Mouse (Mus musculus) embryonic facial prominence, embryonic 10.5 days (tissue): ENCODE data around the gene Fam221a. TPM values are rescaled to one million over a fixed set of nuclear protein-coding genes. Genes with fewer than 3 reads are reported as not detected.
"Not testable (repeated sequence)": the region's sequence is repeated elsewhere in the genome, so short reads cannot be mapped to it uniquely, and the experiment has no call there.

Experiments used
- DNase-seq: peaks from one replicate; pipeline ENCODE4 v3.0.0-alpha.2; 2017; ENCODE audit warnings: low spot score
- H3K27ac ChIP-seq: fragments of 300-500 bp; sonication (generic); replicated peaks from 2 replicates; pipeline ENCODE4 v1.5.1; 2016; ENCODE audit warnings: mild to moderate bottlenecking
- H3K27me3 ChIP-seq: fragments of 300-500 bp; sonication (generic); replicated peaks from 2 replicates; pipeline ENCODE4 v1.6.1; 2016; ENCODE audit warnings: low read depth, mild to moderate bottlenecking; ENCODE audit not compliant: poor library complexity, severe bottlenecking
- H3K36me3 ChIP-seq: fragments of 300-500 bp; sonication (generic); replicated peaks from 2 replicates; pipeline ENCODE4 v1.6.1; 2016; ENCODE audit warnings: mild to moderate bottlenecking, moderate library complexity
- H3K4me1 ChIP-seq: fragments of 300-500 bp; sonication (generic); 2 replicates; pipeline ENCODE4 v1.6.1; 2016
- H3K4me3 ChIP-seq: fragments of 300-500 bp; sonication (generic); 2 replicates; pipeline ENCODE4 v1.5.1; 2016; ENCODE audit warnings: mild to moderate bottlenecking, moderate library complexity
- H3K9me3 ChIP-seq: fragments of 300-500 bp; sonication (generic); 2 replicates; pipeline ENCODE4 v1.6.1; 2016; ENCODE audit warnings: mild to moderate bottlenecking
- WGBS: fragments of 180-500 bp; shearing (Covaris S2); methylation state at CpG from one replicate; pipeline ENCODE4 v1.1.7; 2016; 5-methylcytosine and 5-hydroxymethylcytosine counted together
- polyA plus RNA-seq: library from polyadenylated mRNA; unstranded; fragments of >200 nt; fragmentation: Nextera tagmentation; extraction: Ambion mirVana; gene quantifications from 2 replicates; pipeline ENCODE4 v1.2.1, GENCODE M21; 2016

Gene Fam221a
- polyA plus RNA-seq, 1 experiment from 2014 or later: 4.1 TPM

- no peaks in the 10 kb centered on the region for H3K4me1 ChIP-seq
- H3K27me3 ChIP-seq: no peaks in the 10 kb centered on the region
- no peak overlapping the region for H3K4me3 ChIP-seq
- no peaks in the 10 kb centered on the region for H3K36me3 ChIP-seq
- no peak overlapping the region for H3K27ac ChIP-seq
- no peak for DNase-seq
- peaks cover 6% of the 10 kb centered on the region for H3K9me3 ChIP-seq
Measured at GRCm38 (mm10) chr6:49398365-49398764, 30.8 kb downstream of the Fam221a start.

GRCm38 (mm10) chr6:49410830-49411229 is 43.3 kb downstream of the Fam221a start:
- Histone ChIP-seq H3K36me3 (no peaks in the 10 kb centered on the region), H3K27ac (no peak overlapping the region), H3K4me1 (no peaks in the 10 kb centered on the region), H3K9me3 (no peaks in the 10 kb centered on the region), H3K4me3 (no peak overlapping the region), H3K27me3 (no peaks in the 10 kb centered on the region)
- WGBS: 86% methylated on average over 3 of the region's 3 CpGs
- DNase-seq: no peak

GRCm38 (mm10) chr6:49412967-49413366 is 45.4 kb downstream of the Fam221a start:
- not testable (repeated sequence) for H3K9me3 ChIP-seq, DNase-seq, H3K4me1 ChIP-seq, H3K27me3 ChIP-seq, H3K36me3 ChIP-seq, H3K27ac ChIP-seq, H3K4me3 ChIP-seq
- WGBS: 65% methylated on average over 2 of the region's 2 CpGs

- H3K27ac ChIP-seq: no peak overlapping the region
- no peaks in the 10 kb centered on the region for H3K9me3 ChIP-seq
- no peaks in the 10 kb centered on the region for H3K27me3 ChIP-seq
- WGBS: 81% methylated on average over 1 of the region's 1 CpGs
- DNase-seq: no peak
- H3K4me1 ChIP-seq: 0 out of 2 replicates have a peak, but pooled peaks cover 2% of the 10 kb centered on the region
- no peak overlapping the region for H3K4me3 ChIP-seq
- H3K36me3 ChIP-seq: no peaks in the 10 kb centered on the region
Measured at GRCm38 (mm10) chr6:49415971-49416370, 48.4 kb downstream of the Fam221a start.

- H3K4me1 ChIP-seq: no peaks in the 10 kb centered on the region
- H3K4me3 ChIP-seq: no peak overlapping the region
- H3K9me3 ChIP-seq: no peaks in the 10 kb centered on the region
- DNase-seq: no peak
- no peak overlapping the region for H3K27ac ChIP-seq
- H3K36me3 ChIP-seq: no peaks in the 10 kb centered on the region
- 85% methylated on average over 1 of the region's 1 CpGs for WGBS
- no peaks in the 10 kb centered on the region for H3K27me3 ChIP-seq
Measured at GRCm38 (mm10) chr6:49437306-49437705, 69.8 kb downstream of the Fam221a start.

Other genes starting within 250 kb of the Fam221a start
- gene Igf2bp3, start 152.8 kb upstream of the Fam221a start, polyA plus RNA-seq: 159 TPM in 2 replicates
- gene Tra2a, start 103.7 kb upstream of the Fam221a start, polyA plus RNA-seq: 123 and 132 TPM in 2 replicates
- gene Ccdc126, start 48.5 kb upstream of the Fam221a start, polyA plus RNA-seq: 4.2 and 5.0 TPM in 2 replicates
- gene Stk31, start 27.9 kb downstream of the Fam221a start, polyA plus RNA-seq: 0.18 TPM in 1 of 2 replicates, not detected in the other